In genomic region chr2:102453447-102453846, GRCm38 (mm10) we compare ENCODE assay signal across 10 mouse cellular contexts. TPM values are rescaled to one million over a fixed set of nuclear protein-coding genes. Genes with fewer than 3 reads are reported as not detected.
A peak's percentile ranks its signal among the peaks of the same experiment; 100 is the strongest.
DNase-seq lines count a peak whose midpoint lies in the region; ATAC-seq and TF ChIP-seq lines count a peak whose summit lies in the region.
"Had no signal": no experiment of that assay in that cellular context is flagged by ENCODE, and none has a peak within 500 bp of the region (broad histone marks: within the 10 kb centered on the region; RNA-seq: fewer than 3 reads in every experiment).

No protein-coding gene starts in this region.

- no peak overlapping the region for H3K4me2 ChIP-seq in forebrain, embryonic 14.5 days (ENCODE audit: low read length)
- no peak overlapping the region for H3K4me2 ChIP-seq in forebrain, embryonic 13.5 days
- H3K4me2 ChIP-seq: stomach, embryonic 15.5 days had no signal

- TF ChIP-seq POLR2A in lung, adult 2 months (IDR thresholded peaks at IDR 0.05; ENCODE audit: borderline replicate concordance, extremely low read depth, low read depth, low read length) = no peak

- H3K27me3 ChIP-seq in forebrain, embryonic 14.5 days (replicated peaks; ENCODE audit: control insufficient read depth, insufficient read depth, low read length) = no peaks in the 10 kb centered on the region
- H3K27me3 ChIP-seq in forebrain, embryonic 13.5 days = no peaks in the 10 kb centered on the region
- H3K27me3 ChIP-seq: stomach, embryonic 15.5 days had no signal

- TF ChIP-seq CTCF in lung, adult 2 months (IDR thresholded peaks at IDR 0.05; ENCODE audit: insufficient read depth, low read length) = peak; percentile 16; the same call in 1 of the 2 replicates

- no peak overlapping the region for H3K27ac ChIP-seq in forebrain, embryonic 14.5 days (ENCODE audit: low read depth, low read length)
- no peak overlapping the region for H3K27ac ChIP-seq in forebrain, embryonic 13.5 days
- H3K27ac ChIP-seq: macrophage; stomach, embryonic 15.5 days had no signal

- peaks cover 11% of the 10 kb centered on the region for H3K4me1 ChIP-seq in forebrain, embryonic 14.5 days (ENCODE audit: control insufficient read depth, insufficient read depth, low read length)
- peaks cover 23% of the 10 kb centered on the region for H3K4me1 ChIP-seq in forebrain, embryonic 13.5 days
- peaks cover 7% of the 10 kb centered on the region for H3K4me1 ChIP-seq in lung, adult 2 months (ENCODE audit: control insufficient read depth, insufficient read depth, low read length)

- no peak overlapping the region for H3K9ac ChIP-seq in forebrain, embryonic 14.5 days (ENCODE audit: low read length)
- H3K9ac ChIP-seq in forebrain, embryonic 13.5 days = no peak overlapping the region
- H3K9ac ChIP-seq: stomach, embryonic 15.5 days had no signal

- H3K4me3 ChIP-seq in forebrain, embryonic 14.5 days (ENCODE audit: low read depth, low read length) = no peak overlapping the region
- H3K4me3 ChIP-seq in forebrain, embryonic 13.5 days = no peak overlapping the region
- H3K4me3 ChIP-seq in lung, adult 2 months (replicated peaks; ENCODE audit: extremely low read depth, low read depth, low read length) = no peak overlapping the region
- H3K4me3 ChIP-seq: stomach, embryonic 15.5 days had no signal

- no peaks in the 10 kb centered on the region for H3K36me3 ChIP-seq in forebrain, embryonic 14.5 days (ENCODE audit: control insufficient read depth, insufficient read depth, low read length)
- no peaks in the 10 kb centered on the region for H3K36me3 ChIP-seq in forebrain, embryonic 13.5 days (ENCODE audit: poor library complexity, severe bottlenecking)
- H3K36me3 ChIP-seq: stomach, embryonic 15.5 days had no signal

- 25% methylated on average over 3 of the region's 3 CpGs for WGBS in forebrain, embryonic 14.5 days
- 22% methylated on average over 3 of the region's 3 CpGs for WGBS in forebrain, embryonic 13.5 days
- WGBS in lung, adult 2 months = 17% methylated on average over 3 of the region's 3 CpGs

- peak; percentile 84 for DNase-seq in forebrain, embryonic 14.5 days (ENCODE audit: low spot score)
- no peak for DNase-seq in lung, adult 2 months
- no peak for DNase-seq in lung, postnatal 4 days
- DNase-seq in cerebellum, adult 8-10 months = peak; percentile 14
- DNase-seq in retina, adult 2 months (ENCODE audit: low read depth, low spot score) = peak; percentile 33
- DNase-seq in testis, postnatal 10 days (ENCODE audit: low spot score) = no peak
- no peak for DNase-seq in spleen, postnatal 4 days (ENCODE audit: low spot score in 2 of 2)

- ATAC-seq in forebrain, embryonic 14.5 days = no peak
- ATAC-seq in forebrain, embryonic 13.5 days = no peak

- no peaks in the 10 kb centered on the region for H3K9me3 ChIP-seq in forebrain, embryonic 14.5 days (replicated peaks; ENCODE audit: control insufficient read depth, low read length)
- H3K9me3 ChIP-seq in forebrain, embryonic 13.5 days (replicated peaks) = no peaks in the 10 kb centered on the region
- H3K9me3 ChIP-seq: stomach, embryonic 15.5 days had no signal

RNA-seq across cellular contexts. Expression of gene Fjx1, which starts 1.1 kb away (rescaled TPM):
- 21.7 and 25.0 TPM in 2 replicates for polyA plus RNA-seq in forebrain, embryonic 14.5 days (2014; fragmentation: Nextera tagmentation; extraction: Ambion mirVana)
- 24.2 and 25.5 TPM in 2 replicates for polyA plus RNA-seq in forebrain, embryonic 13.5 days (2015; fragmentation: Nextera tagmentation; extraction: Ambion mirVana)
- 6.2 and 6.6 TPM in 2 replicates for polyA plus RNA-seq in lung, adult 2 months (2012; rRNA removed)
- polyA plus RNA-seq: macrophage had no signal

RNA-seq across cellular contexts. Expression of gene Trim44, which starts 45.8 kb away (rescaled TPM):
- polyA plus RNA-seq in forebrain, embryonic 14.5 days (2014; fragmentation: Nextera tagmentation; extraction: Ambion mirVana) = 29.8 and 34.6 TPM in 2 replicates
- 32.5 and 36.5 TPM in 2 replicates for polyA plus RNA-seq in forebrain, embryonic 13.5 days (2015; fragmentation: Nextera tagmentation; extraction: Ambion mirVana)
- 26.9 and 34.2 TPM in 2 replicates for polyA plus RNA-seq in lung, adult 2 months (2012; rRNA removed)

Comparison
In these comparisons a context has a peak if more than half of its experiments do, and no peak if none do; other contexts are left out.
1. DNase-seq: peak in forebrain, embryonic 14.5 days (single experiment), cerebellum, adult 8-10 months (single experiment) and retina, adult 2 months (single experiment); none in lung, adult 2 months (single experiment), lung, postnatal 4 days (0 of 2), testis, postnatal 10 days (single experiment) and spleen, postnatal 4 days (0 of 2).